In the genomic region with DNA sequence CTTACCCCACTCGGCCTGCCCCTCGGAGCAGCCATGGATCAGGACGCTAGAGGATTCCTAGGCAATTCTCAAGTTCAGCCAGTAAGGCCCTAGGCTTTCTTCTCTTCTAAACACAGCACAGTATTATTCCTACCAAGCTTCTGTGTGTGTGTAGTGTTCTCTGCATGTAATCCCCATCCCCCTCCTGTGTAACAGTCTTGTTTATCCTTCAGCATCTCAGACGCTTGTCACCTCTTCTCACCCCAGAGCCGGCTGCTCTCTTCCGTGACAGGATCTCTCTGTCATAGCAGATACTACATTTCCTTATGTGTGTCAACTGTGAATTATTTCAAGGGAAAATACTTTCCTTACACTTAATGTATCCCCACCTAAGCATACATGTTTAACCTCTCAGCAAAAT, we compare ENCODE assay signal across 12 mouse cellular contexts. TPM values are rescaled to one million over a fixed set of nuclear protein-coding genes. Genes with fewer than 3 reads are reported as not detected.
DNase-seq lines count a peak whose midpoint lies in the region; ATAC-seq and TF ChIP-seq lines count a peak whose summit lies in the region.
"Had no signal": no experiment of that assay in that cellular context is flagged by ENCODE, and none has a peak within 500 bp of the region (broad histone marks: within the 10 kb centered on the region; RNA-seq: fewer than 3 reads in every experiment).

No protein-coding gene starts in this region.

- no peak overlapping the region for H3K4me3 ChIP-seq in gastrocnemius, adult 2 months
- H3K4me3 ChIP-seq in forebrain, embryonic 14.5 days (ENCODE audit: low read depth, low read length), result no peak overlapping the region
- H3K4me3 ChIP-seq in intestine, embryonic 16.5 days (ENCODE audit: low read length), result no peak overlapping the region

- 65% methylated on average over 6 of the region's 6 CpGs for WGBS in forebrain, embryonic 14.5 days
- 53% methylated on average over 6 of the region's 6 CpGs for WGBS in intestine, embryonic 16.5 days

- peak overlapping the region; percentile 21; the same call in 1 of the 2 replicates for H3K27ac ChIP-seq in gastrocnemius, adult 2 months
- no peak overlapping the region for H3K27ac ChIP-seq in forebrain, embryonic 14.5 days (ENCODE audit: low read depth, low read length)
- H3K27ac ChIP-seq in intestine, embryonic 16.5 days (ENCODE audit: low read length), result peak overlapping the region; percentile 49
- H3K27ac ChIP-seq: liver, embryonic 14.5 days had no signal

- H3K9ac ChIP-seq in forebrain, embryonic 14.5 days (ENCODE audit: low read length), result no peak overlapping the region
- H3K9ac ChIP-seq in intestine, embryonic 16.5 days (ENCODE audit: low read depth, low read length), result no peak overlapping the region
- H3K9ac ChIP-seq: liver, embryonic 14.5 days had no signal

- H3K36me3 ChIP-seq in forebrain, embryonic 14.5 days (ENCODE audit: control insufficient read depth, insufficient read depth, low read length), result peaks cover 9% of the 10 kb centered on the region
- no peaks in the 10 kb centered on the region for H3K36me3 ChIP-seq in intestine, embryonic 16.5 days (ENCODE audit: control insufficient read depth, insufficient read depth, low read length)

- peaks cover 17% of the 10 kb centered on the region for H3K4me1 ChIP-seq in forebrain, embryonic 14.5 days (ENCODE audit: control insufficient read depth, insufficient read depth, low read length)
- peaks cover 34% of the 10 kb centered on the region for H3K4me1 ChIP-seq in intestine, embryonic 16.5 days (ENCODE audit: control insufficient read depth, insufficient read depth, low read length)

- H3K9me3 ChIP-seq in forebrain, embryonic 14.5 days (replicated peaks; ENCODE audit: control insufficient read depth, low read length), result no peaks in the 10 kb centered on the region
- H3K9me3 ChIP-seq in intestine, embryonic 16.5 days (ENCODE audit: control insufficient read depth, low read length), result no peaks in the 10 kb centered on the region

- intact Hi-C loops in gastrocnemius, adult 2 months (cut with DNase I), result no loop called here

- TF ChIP-seq CTCF in gastrocnemius, adult 2 months (IDR thresholded peaks at IDR 0.05), result no peak

- no peak for DNase-seq in gastrocnemius, adult 2 months
- DNase-seq in gastrocnemius, adult 8-10 months (ENCODE audit: low spot score in 2 of 2), result no peak
- no peak for DNase-seq in forebrain, embryonic 14.5 days (ENCODE audit: low spot score)
- DNase-seq in retina, adult 2 months (ENCODE audit: low read depth, low spot score), result peak; percentile 16
- no peak for DNase-seq in adrenal gland, adult 18-20 months (ENCODE audit: low spot score in 2 of 2)
- DNase-seq in kidney, postnatal 25 days, result no peak
- DNase-seq: cerebellum, adult 11-12 months; gastrocnemius, postnatal 36 days; kidney, adult 11 months had no signal

- ATAC-seq in forebrain, embryonic 14.5 days, result peak; percentile 46; the same call in 1 of the 2 replicates
- no peak for ATAC-seq in intestine, embryonic 16.5 days
- ATAC-seq in megakaryocyte progenitor cell, adult 5-6 weeks (replicated peaks; ENCODE audit: poor library complexity), result no peak

- no peaks in the 10 kb centered on the region for H3K27me3 ChIP-seq in forebrain, embryonic 14.5 days (replicated peaks; ENCODE audit: control insufficient read depth, insufficient read depth, low read length)
- H3K27me3 ChIP-seq in intestine, embryonic 16.5 days (replicated peaks; ENCODE audit: control insufficient read depth, insufficient read depth, low read length), result no peaks in the 10 kb centered on the region

- no peak overlapping the region for H3K4me2 ChIP-seq in forebrain, embryonic 14.5 days (ENCODE audit: low read length)
- no peak overlapping the region for H3K4me2 ChIP-seq in intestine, embryonic 16.5 days (ENCODE audit: low read depth, low read length)

RNA-seq across cellular contexts. Expression of gene Ick, which starts 17.0 kb away (rescaled TPM):
- 1 to 10 TPM; 5.0 to 6.4 TPM for total RNA-seq in gastrocnemius, adult 2 months (2021)
- 1 to 10 TPM; 4.8 to 5.6 (median 5.1) TPM for total RNA-seq in gastrocnemius, adult 8-10 months (2022)
- polyA plus RNA-seq in forebrain, embryonic 14.5 days (2014; fragmentation: Nextera tagmentation; extraction: Ambion mirVana), result 30.6 and 33.8 TPM in 2 replicates
- polyA plus RNA-seq in intestine, embryonic 16.5 days (2015; fragmentation: Nextera tagmentation; extraction: Ambion mirVana), result 28.1 and 29.9 TPM in 2 replicates
- 10 to 100 TPM; 15.2 to 16.7 TPM for total RNA-seq in adrenal gland, adult 18-20 months (2021)
- total RNA-seq in megakaryocyte progenitor cell, adult 5-6 weeks (2015), result 11.0 and 12.4 TPM in 2 replicates
- 5.1 and 15.3 TPM in 2 replicates for total RNA-seq in megakaryocyte progenitor cell, adult 5-6 weeks (2017)

RNA-seq across cellular contexts. Expression of gene Fbxo9, which starts 17.1 kb away (rescaled TPM):
- 10 to 100 TPM; 43.3 to 49.0 TPM for total RNA-seq in gastrocnemius, adult 2 months (2021)
- total RNA-seq in gastrocnemius, adult 8-10 months (2022), result 10 to 100 TPM; 40.0 to 46.6 (median 41.9) TPM
- 50.3 and 53.0 TPM in 2 replicates for polyA plus RNA-seq in forebrain, embryonic 14.5 days (2014; fragmentation: Nextera tagmentation; extraction: Ambion mirVana)
- polyA plus RNA-seq in intestine, embryonic 16.5 days (2015; fragmentation: Nextera tagmentation; extraction: Ambion mirVana), result 39.8 and 43.3 TPM in 2 replicates
- total RNA-seq in adrenal gland, adult 18-20 months (2021), result 100 to 1,000 TPM in 1 of 2 experiments, 10 to 100 TPM in 1; 70.8 to 108 TPM
- total RNA-seq in megakaryocyte progenitor cell, adult 5-6 weeks (2015), result 51.1 and 58.3 TPM in 2 replicates
- total RNA-seq in megakaryocyte progenitor cell, adult 5-6 weeks (2017), result 48.1 and 61.6 TPM in 2 replicates

RNA-seq across cellular contexts. Expression of gene Gsta4, which starts 56.6 kb away (rescaled TPM):
- total RNA-seq in gastrocnemius, adult 2 months (2021), result 10 to 100 TPM; 10.3 to 22.8 TPM
- 10 to 100 TPM; 13.0 to 20.3 (median 17.8) TPM for total RNA-seq in gastrocnemius, adult 8-10 months (2022)
- 22.2 and 24.1 TPM in 2 replicates for polyA plus RNA-seq in forebrain, embryonic 14.5 days (2014; fragmentation: Nextera tagmentation; extraction: Ambion mirVana)
- polyA plus RNA-seq in intestine, embryonic 16.5 days (2015; fragmentation: Nextera tagmentation; extraction: Ambion mirVana), result 57.5 and 62.7 TPM in 2 replicates
- 10 to 100 TPM; 52.4 to 87.4 TPM for total RNA-seq in adrenal gland, adult 18-20 months (2021)
- 1.5 and 2.9 TPM in 2 replicates for total RNA-seq in megakaryocyte progenitor cell, adult 5-6 weeks (2015)
- 2.6 and 4.9 TPM in 2 replicates for total RNA-seq in megakaryocyte progenitor cell, adult 5-6 weeks (2017)
